Mouse (Mus musculus) lung, embryonic 15.5 days (tissue): ENCODE measurements around the gene Ttc27. TPM values are rescaled to one million over a fixed set of nuclear protein-coding genes. Genes with fewer than 3 reads are reported as not detected.

Experiments
- ATAC-seq: fragments of 200-750 bp; cut with Nextera tagmentation; 2 replicates; pipeline ENCODE4 v1.8.0; 2017; ENCODE audit warnings: moderate number of reproducible peaks, borderline replicate concordance; ENCODE audit not compliant: low FRiP score, low TSS enrichment; ENCODE audit errors: extremely low read depth
- H3K27ac ChIP-seq: fragments of 300-500 bp; sonication (generic); 2 replicates; pipeline ENCODE4 v1.5.1; 2015; ENCODE audit warnings: moderate library complexity, mild to moderate bottlenecking, inconsistent platforms
- H3K27me3 ChIP-seq: fragments of 300-500 bp; sonication (generic); 2 replicates; pipeline ENCODE4 v1.6.1; 2015; ENCODE audit warnings: inconsistent platforms
- H3K36me3 ChIP-seq: fragments of 300-500 bp; sonication (generic); 2 replicates; pipeline ENCODE4 v1.6.1; 2015; ENCODE audit warnings: inconsistent platforms
- H3K4me1 ChIP-seq: fragments of 300-500 bp; sonication (generic); 2 replicates; pipeline ENCODE4 v1.6.1; 2015; ENCODE audit warnings: inconsistent platforms
- H3K4me2 ChIP-seq: fragments of 300-500 bp; sonication (generic); 2 replicates; pipeline ENCODE4 v1.6.1; 2015; ENCODE audit warnings: inconsistent platforms, mild to moderate bottlenecking, moderate library complexity
- H3K4me3 ChIP-seq: fragments of 300-500 bp; sonication (generic); 2 replicates; pipeline ENCODE4 v1.5.1; 2015; ENCODE audit warnings: mild to moderate bottlenecking, inconsistent platforms
- H3K9ac ChIP-seq: fragments of 300-500 bp; sonication (generic); 2 replicates; pipeline ENCODE4 v1.6.1; 2015; ENCODE audit warnings: inconsistent platforms
- H3K9me3 ChIP-seq: fragments of 300-500 bp; sonication (generic); 2 replicates; pipeline ENCODE4 v1.6.1; 2016; ENCODE audit warnings: inconsistent platforms
- WGBS: fragments of 180-500 bp; shearing (Covaris S2); methylation state at CpG from one replicate; pipeline ENCODE4 v1.1.7; 2015; 5-methylcytosine and 5-hydroxymethylcytosine counted together
- polyA plus RNA-seq: library from polyadenylated mRNA; unstranded; fragments of >200 nt; fragmentation: Nextera tagmentation; extraction: Ambion mirVana; gene quantifications from 2 replicates; pipeline ENCODE4 v1.2.1, GENCODE M21; 2015

Ttc27 gene
- polyA plus RNA-seq, 1 experiment from 2014 or later: 23.5 TPM

DNA sequence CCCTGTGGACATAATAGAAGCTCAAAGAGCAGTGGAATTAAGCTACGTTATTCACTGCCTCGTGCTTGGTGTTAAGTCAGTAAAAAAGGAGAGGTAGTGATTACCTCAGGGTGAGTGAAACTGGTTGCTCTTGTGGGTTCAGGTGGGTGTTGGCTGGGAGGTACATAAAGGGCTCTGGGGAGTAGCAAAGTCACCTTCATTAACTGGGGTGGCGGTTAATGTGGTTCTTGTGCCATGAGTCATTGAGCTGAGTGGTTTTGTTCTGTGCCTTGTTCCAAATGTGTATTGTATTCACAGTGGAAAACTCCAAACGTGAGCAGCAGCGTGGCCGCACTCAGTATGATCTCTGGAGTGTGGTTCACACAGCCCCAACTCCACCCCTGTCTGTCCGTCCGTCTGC, 152.0 kb downstream of the Ttc27 start:
- H3K4me1 ChIP-seq: peaks cover 60% of the 10 kb centered on the region
- H3K9me3 ChIP-seq: no peaks in the 10 kb centered on the region
- H3K27me3 ChIP-seq: no peaks in the 10 kb centered on the region
- H3K9ac ChIP-seq: no peak overlapping the region
- H3K4me3 ChIP-seq: no peak overlapping the region
- H3K27ac ChIP-seq: 0 out of 2 replicates have a peak overlapping the region, but pooled peaks have one; percentile 12
- WGBS: 46% methylated on average over 8 of the region's 8 CpGs
- no peaks in the 10 kb centered on the region for H3K36me3 ChIP-seq
- no peak for ATAC-seq
- no peak overlapping the region for H3K4me2 ChIP-seq

GRCm38 (mm10) chr17:74870177-74871160, 152.9 kb downstream of the Ttc27 start:
- Histone ChIP-seq H3K4me1 (peaks cover 59% of the 10 kb centered on the region), H3K4me3 (no peak overlapping the region), H3K27me3 (no peaks in the 10 kb centered on the region), H3K27ac (0 out of 2 replicates have a peak overlapping the region, but pooled peaks have one; percentile 12), H3K9me3 (no peaks in the 10 kb centered on the region), H3K4me2 (no peak overlapping the region), H3K9ac (no peak overlapping the region), H3K36me3 (no peaks in the 10 kb centered on the region)
- ATAC-seq: peak; percentile 48
- 21% methylated on average over 14 of the region's 14 CpGs for WGBS

- no peaks in the 10 kb centered on the region for H3K27me3 ChIP-seq
- H3K4me2 ChIP-seq: no peak overlapping the region
- no peak overlapping the region for H3K9ac ChIP-seq
- H3K9me3 ChIP-seq: no peaks in the 10 kb centered on the region
- H3K36me3 ChIP-seq: no peaks in the 10 kb centered on the region
- no peak overlapping the region for H3K27ac ChIP-seq
- H3K4me3 ChIP-seq: no peak overlapping the region
- peaks cover 38% of the 10 kb centered on the region for H3K4me1 ChIP-seq
- WGBS: 69% methylated on average over 9 of the region's 9 CpGs
- no peak for ATAC-seq
These were observed 155.0 kb downstream of the Ttc27 start for GRCm38 (mm10) chr17:74872567-74872966.

DNA sequence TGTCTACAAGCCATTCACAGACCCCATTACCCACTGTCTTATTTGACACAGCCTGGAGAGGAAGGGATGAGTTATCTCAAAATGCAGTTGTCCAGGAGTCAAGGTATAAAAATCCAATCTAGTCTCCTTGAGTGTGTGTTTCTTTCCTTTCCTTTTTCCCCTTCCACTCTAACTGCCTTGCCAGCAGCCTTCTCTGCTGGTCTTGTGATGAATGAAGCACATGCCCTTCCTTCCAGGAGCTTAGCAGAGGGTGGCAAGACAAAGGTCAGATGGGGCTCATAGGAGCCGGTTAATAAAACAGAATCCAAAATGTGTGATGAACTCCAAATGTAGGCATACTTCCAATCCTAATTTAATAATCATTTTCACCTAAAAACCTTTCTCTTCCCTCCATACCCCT, 156.2 kb downstream of the Ttc27 start:
- WGBS: 71% methylated on average over 1 of the region's 1 CpGs
- no peak overlapping the region for H3K4me2 ChIP-seq

DNA sequence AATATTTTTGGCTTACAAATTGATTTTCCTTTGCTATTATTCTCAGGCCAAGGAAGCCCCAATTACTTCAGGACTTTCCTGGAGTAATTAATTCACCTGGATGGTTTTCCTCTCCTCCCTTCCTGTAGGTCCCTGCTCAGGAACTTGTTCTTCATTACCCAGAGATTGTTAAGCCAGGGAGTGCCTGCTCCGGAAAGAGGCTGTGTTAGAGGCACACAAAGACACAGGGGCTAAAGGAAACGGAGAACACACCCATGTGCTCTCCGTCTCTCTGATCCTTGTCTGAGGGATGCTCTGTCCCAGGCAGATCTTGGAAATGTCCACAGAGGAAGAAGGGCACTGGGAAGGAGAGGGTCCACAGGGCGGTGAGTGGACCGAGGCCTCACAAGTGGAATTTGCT, 158.2 kb downstream of the Ttc27 start:
- Histone ChIP-seq H3K9ac (no peak overlapping the region), H3K36me3 (no peaks in the 10 kb centered on the region), H3K27ac (no peak overlapping the region), H3K4me1 (peaks cover 8% of the 10 kb centered on the region), H3K4me3 (no peak overlapping the region), H3K27me3 (no peaks in the 10 kb centered on the region), H3K9me3 (no peaks in the 10 kb centered on the region), H3K4me2 (no peak overlapping the region)
- 81% methylated on average over 5 of the region's 5 CpGs for WGBS
- ATAC-seq: no peak

More for the DNA sequence above, 156.2 kb downstream of the Ttc27 start:
- Histone ChIP-seq H3K4me1 (peaks cover 28% of the 10 kb centered on the region), H3K27me3 (no peaks in the 10 kb centered on the region), H3K9me3 (no peaks in the 10 kb centered on the region), H3K27ac (no peak overlapping the region), H3K9ac (no peak overlapping the region), H3K4me3 (no peak overlapping the region), H3K36me3 (no peaks in the 10 kb centered on the region)
- ATAC-seq: no peak

DNA sequence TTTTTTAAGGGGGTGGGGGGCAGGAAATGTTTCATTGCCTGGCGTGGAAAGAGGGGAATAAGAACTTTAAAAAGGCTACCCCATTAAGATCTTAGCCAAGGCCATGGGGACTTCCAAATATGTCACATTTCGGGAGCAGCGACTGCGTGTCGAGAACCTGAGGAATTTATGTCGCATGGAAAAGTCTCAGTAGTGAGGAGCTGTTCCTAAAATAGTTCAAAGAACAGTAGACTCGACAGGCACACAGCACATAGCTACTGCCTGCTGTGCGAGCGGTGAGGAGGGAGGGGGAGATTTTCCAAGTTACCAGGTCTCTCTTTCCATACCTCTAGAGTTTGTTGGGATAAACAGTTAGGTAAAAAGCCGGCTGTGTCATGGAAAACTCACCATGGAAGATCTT, 159.4 kb downstream of the Ttc27 start:
- Histone ChIP-seq H3K9me3 (no peaks in the 10 kb centered on the region), H3K36me3 (no peaks in the 10 kb centered on the region), H3K4me2 (no peak overlapping the region), H3K27ac (no peak overlapping the region), H3K4me3 (no peak overlapping the region), H3K4me1 (no peaks in the 10 kb centered on the region), H3K9ac (no peak overlapping the region), H3K27me3 (no peaks in the 10 kb centered on the region)
- WGBS: 60% methylated on average over 10 of the region's 10 CpGs
- ATAC-seq: no peak

DNA sequence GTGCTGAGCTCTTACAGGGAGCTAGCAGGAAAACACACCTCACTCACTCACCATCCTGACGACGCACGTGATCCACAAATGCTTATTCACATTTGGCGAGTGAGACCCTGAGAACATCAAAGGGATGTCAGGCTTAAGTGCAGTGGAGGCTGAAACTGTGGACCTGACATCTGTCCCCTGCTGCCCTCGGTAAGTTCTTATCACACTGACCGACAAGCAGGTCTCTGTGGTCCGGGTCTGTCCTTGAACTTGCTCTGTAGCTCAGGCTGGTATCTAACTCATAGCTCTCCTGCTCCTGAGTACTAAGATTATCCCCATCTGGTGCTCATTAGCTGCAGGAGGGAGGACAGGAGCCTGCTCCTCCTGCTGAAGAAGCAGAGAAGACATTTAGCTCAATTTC, 162.2 kb downstream of the Ttc27 start:
- 21% methylated on average over 7 of the region's 7 CpGs for WGBS
- H3K36me3 ChIP-seq: no peaks in the 10 kb centered on the region
- H3K27ac ChIP-seq: no peak overlapping the region
- no peaks in the 10 kb centered on the region for H3K4me1 ChIP-seq
- no peak overlapping the region for H3K4me2 ChIP-seq
- H3K9ac ChIP-seq: no peak overlapping the region
- no peaks in the 10 kb centered on the region for H3K9me3 ChIP-seq
- no peak overlapping the region for H3K4me3 ChIP-seq
- no peak for ATAC-seq
- H3K27me3 ChIP-seq: no peaks in the 10 kb centered on the region

DNA sequence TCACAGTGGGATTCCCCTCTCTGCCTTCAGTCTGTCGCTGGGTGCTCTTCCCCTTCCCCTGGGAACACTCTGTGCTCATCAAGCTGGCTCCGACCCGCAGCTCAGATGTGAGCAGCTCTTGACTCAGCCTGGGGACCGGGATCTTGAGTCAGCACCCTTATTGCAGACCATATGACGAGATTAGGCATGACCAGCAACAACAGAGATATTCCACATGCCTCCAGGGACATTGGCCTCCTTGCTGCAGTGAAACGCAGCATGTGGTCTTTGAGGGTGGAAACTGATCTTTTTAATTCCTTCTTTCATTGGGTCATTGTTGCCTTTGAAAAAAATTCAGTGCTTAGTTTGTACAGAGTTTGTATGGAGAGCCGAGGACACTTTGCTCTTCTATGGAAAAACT, 169.5 kb downstream of the Ttc27 start:
- no peaks in the 10 kb centered on the region for H3K27me3 ChIP-seq
- no peak overlapping the region for H3K4me2 ChIP-seq
- no peaks in the 10 kb centered on the region for H3K36me3 ChIP-seq
- WGBS: 77% methylated on average over 7 of the region's 7 CpGs
- H3K9ac ChIP-seq: no peak overlapping the region
- no peaks in the 10 kb centered on the region for H3K9me3 ChIP-seq
- H3K27ac ChIP-seq: no peak overlapping the region
- H3K4me3 ChIP-seq: no peak overlapping the region
- ATAC-seq: no peak
- no peaks in the 10 kb centered on the region for H3K4me1 ChIP-seq

DNA sequence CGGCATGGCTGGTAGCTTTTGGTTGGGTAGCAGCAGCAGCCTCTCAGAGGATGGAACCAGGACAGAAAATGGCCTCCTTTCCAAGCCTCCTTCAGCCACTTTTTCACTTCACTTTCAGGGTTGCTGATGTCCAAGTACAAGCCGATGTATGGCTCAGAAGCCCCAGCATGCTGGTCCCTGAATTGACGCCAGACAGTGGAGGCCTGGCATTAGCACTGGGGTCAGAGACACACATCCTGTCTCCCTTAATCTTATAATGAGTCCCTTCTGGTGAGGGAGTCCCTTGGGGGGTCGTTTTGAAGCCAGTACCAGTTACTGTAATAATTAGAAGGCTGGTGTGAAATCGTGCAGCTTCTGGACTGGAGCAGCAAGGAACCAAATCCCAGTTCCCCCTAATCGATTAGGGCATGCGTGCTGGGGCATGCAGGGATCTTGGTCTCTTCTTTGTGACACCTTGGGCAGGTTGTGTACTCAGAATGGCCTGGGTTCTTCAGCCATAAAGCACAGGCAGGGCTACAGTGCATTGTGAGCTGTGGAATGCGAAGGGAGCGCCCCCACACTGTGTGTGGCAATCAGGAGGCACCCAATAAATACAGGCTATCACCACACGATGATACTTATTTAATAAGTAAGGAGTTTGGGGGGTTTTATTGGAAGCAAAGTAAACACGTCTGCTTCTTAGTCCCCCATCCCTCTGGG, 171.5 kb downstream of the Ttc27 start:
- H3K27ac ChIP-seq: no peak overlapping the region
- no peak overlapping the region for H3K4me3 ChIP-seq
- H3K36me3 ChIP-seq: no peaks in the 10 kb centered on the region
- H3K9me3 ChIP-seq: no peaks in the 10 kb centered on the region
- H3K27me3 ChIP-seq: no peaks in the 10 kb centered on the region
- ATAC-seq: no peak; the same call in 1 of the 2 replicates
- WGBS: 62% methylated on average over 11 of the region's 11 CpGs
- H3K9ac ChIP-seq: no peak overlapping the region
- H3K4me1 ChIP-seq: no peaks in the 10 kb centered on the region
- no peak overlapping the region for H3K4me2 ChIP-seq

DNA sequence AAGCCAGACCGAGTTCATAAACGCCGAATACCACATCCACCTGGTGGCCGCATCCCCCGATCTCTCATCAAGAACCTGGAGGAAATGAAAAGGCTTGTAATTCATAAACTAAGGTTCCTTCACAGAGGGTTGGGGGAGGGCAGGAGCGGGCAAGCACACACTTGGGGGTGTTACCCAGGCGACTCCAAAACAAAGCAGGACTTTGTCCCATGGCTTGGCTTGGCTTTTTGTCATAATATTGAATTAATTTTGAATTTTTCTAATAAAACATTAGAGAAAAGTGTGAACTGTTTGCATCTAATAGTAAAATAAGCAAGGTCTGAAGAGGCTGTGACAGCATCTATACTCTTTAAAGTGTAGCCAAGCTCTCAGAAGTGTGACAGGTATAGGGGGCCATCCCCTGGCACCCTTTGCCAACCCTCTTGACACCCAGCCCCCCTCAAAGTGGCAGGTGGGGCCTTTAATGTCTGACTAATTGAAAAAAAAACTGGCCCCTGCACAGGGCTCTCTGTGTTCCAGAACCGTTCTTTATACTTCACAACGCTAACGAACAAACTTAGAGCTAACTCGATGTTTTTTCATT, 172.1 kb downstream of the Ttc27 start:
- 71% methylated on average over 11 of the region's 11 CpGs for WGBS
- Histone ChIP-seq H3K36me3 (no peaks in the 10 kb centered on the region), H3K9me3 (no peaks in the 10 kb centered on the region), H3K27me3 (no peaks in the 10 kb centered on the region), H3K4me3 (no peak overlapping the region), H3K27ac (no peak overlapping the region), H3K9ac (no peak overlapping the region), H3K4me1 (no peaks in the 10 kb centered on the region), H3K4me2 (no peak overlapping the region)
- ATAC-seq: no peak; the same call in 1 of the 2 replicates

DNA sequence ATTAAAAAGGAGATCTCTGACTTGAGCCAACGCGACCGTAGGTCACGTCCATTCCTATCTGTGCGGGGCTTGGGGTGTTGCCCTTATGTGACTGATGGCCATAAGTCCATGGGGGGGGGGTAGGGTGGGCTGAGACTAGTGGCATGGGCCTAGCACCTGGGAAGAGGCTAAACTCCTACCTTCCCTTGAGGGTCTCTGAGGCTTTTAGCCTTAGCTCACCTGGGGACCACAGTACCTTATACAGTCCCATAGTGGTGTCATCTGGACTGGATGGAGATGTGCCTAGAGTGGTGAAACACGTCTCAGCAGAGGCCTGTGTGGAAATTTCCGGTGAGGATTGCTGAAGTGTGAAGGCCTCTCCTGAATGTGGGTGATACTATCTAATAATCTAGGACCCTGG, 184.9 kb downstream of the Ttc27 start:
- Histone ChIP-seq H3K27ac (no peak overlapping the region), H3K9ac (no peak overlapping the region), H3K4me2 (no peak overlapping the region), H3K27me3 (no peaks in the 10 kb centered on the region), H3K4me3 (no peak overlapping the region), H3K4me1 (peaks cover 15% of the 10 kb centered on the region), H3K9me3 (peaks cover 3% of the 10 kb centered on the region; the same call in 1 of the 2 replicates), H3K36me3 (no peaks in the 10 kb centered on the region)
- peak; percentile 19; the same call in 1 of the 2 replicates for ATAC-seq
- 98% methylated on average over 7 of the region's 7 CpGs for WGBS
